Mouse (Mus musculus) thymus, postnatal 14 days (tissue): ENCODE results near the gene Gpr55.
"Not testable (repeated sequence)": the region's sequence is repeated elsewhere in the genome, so short reads cannot be mapped to it uniquely, and the experiment has no call there.

Experiments
- DNase-seq: peaks from one replicate; pipeline ENCODE4 v3.0.0; 2021

Gpr55 gene

GRCm38 (mm10) chr1:85960873-85961272, at the start of gene Gpr55:
Gene Gpr55, minus strand, starts transcription at chr1:85961007.
- DNase-seq = peak; percentile 56

- DNase-seq = peak; percentile 91
Observed at GRCm38 (mm10) chr1:86007778-86008177, 47.0 kb upstream of the Gpr55 start.

- no peak for DNase-seq
Observed at GRCm38 (mm10) chr1:86006040-86006439, 45.2 kb upstream of the Gpr55 start.

- DNase-seq = peak; percentile 20
Observed at GRCm38 (mm10) chr1:86005540-86005939, 44.7 kb upstream of the Gpr55 start.

GRCm38 (mm10) chr1:85999853-86000570, 39.2 kb upstream of the Gpr55 start:
- no peak for DNase-seq

GRCm38 (mm10) chr1:85998012-85998411, 37.2 kb upstream of the Gpr55 start:
- no peak for DNase-seq

GRCm38 (mm10) chr1:85997221-85997620, 36.4 kb upstream of the Gpr55 start:
- DNase-seq = no peak

- no peak for DNase-seq
Observed at GRCm38 (mm10) chr1:85993541-85993940, 32.7 kb upstream of the Gpr55 start.

- DNase-seq = no peak
Observed at GRCm38 (mm10) chr1:85992175-85992574, 31.4 kb upstream of the Gpr55 start.

GRCm38 (mm10) chr1:85988882-85989281, 28.1 kb upstream of the Gpr55 start:
- not testable (repeated sequence) for DNase-seq

GRCm38 (mm10) chr1:85988351-85988750, 27.5 kb upstream of the Gpr55 start:
- DNase-seq = no peak

GRCm38 (mm10) chr1:85985784-85986183, 25.0 kb upstream of the Gpr55 start:
- no peak for DNase-seq

GRCm38 (mm10) chr1:85981738-85982357, 21.0 kb upstream of the Gpr55 start:
- DNase-seq = no peak

GRCm38 (mm10) chr1:85977709-85978108, 16.9 kb upstream of the Gpr55 start:
- DNase-seq = no peak

- DNase-seq = no peak
Observed at GRCm38 (mm10) chr1:85973468-85973877, 12.7 kb upstream of the Gpr55 start.

GRCm38 (mm10) chr1:85972341-85972740, 11.5 kb upstream of the Gpr55 start:
- DNase-seq = no peak

- DNase-seq = no peak
Observed at GRCm38 (mm10) chr1:85971070-85971469, 10.3 kb upstream of the Gpr55 start.

GRCm38 (mm10) chr1:85969519-85969918, 8.7 kb upstream of the Gpr55 start:
- no peak for DNase-seq

GRCm38 (mm10) chr1:85969081-85969480, 8.3 kb upstream of the Gpr55 start:
- DNase-seq = no peak

- no peak for DNase-seq
Observed at GRCm38 (mm10) chr1:85965856-85966255, 5.0 kb upstream of the Gpr55 start.

- DNase-seq = peak; percentile 25
Observed at GRCm38 (mm10) chr1:85962081-85962480, 1.3 kb upstream of the Gpr55 start.

GRCm38 (mm10) chr1:85959889-85960276, 924 bp downstream of the Gpr55 start:
- no peak for DNase-seq

- peak; percentile 27 for DNase-seq
Observed at GRCm38 (mm10) chr1:85959129-85959888, 1.5 kb downstream of the Gpr55 start.
